Mouse (Mus musculus) retina, postnatal 7 days (tissue): ENCODE data around the gene Hnf1b.

ENCODE experiments used
- DNase-seq: peaks from one replicate; pipeline ENCODE4 v3.0.0-alpha.2; 2012; ENCODE audit warnings: low read depth, low spot score

Gene Hnf1b

GRCm38 (mm10) chr11:83896430-83897410, 46.9 kb downstream of the Hnf1b start:
- DNase-seq: no peak

- no peak for DNase-seq
Measured at GRCm38 (mm10) chr11:83897569-83897968, 47.7 kb downstream of the Hnf1b start.

- no peak for DNase-seq
Measured at GRCm38 (mm10) chr11:83902812-83903211, 52.9 kb downstream of the Hnf1b start.

GRCm38 (mm10) chr11:83905756-83906155, 55.9 kb downstream of the Hnf1b start:
- no peak for DNase-seq

- no peak for DNase-seq
Measured at GRCm38 (mm10) chr11:83908376-83908775, 58.5 kb downstream of the Hnf1b start.

GRCm38 (mm10) chr11:83913824-83914311, 64.0 kb downstream of the Hnf1b start:
- DNase-seq: no peak

GRCm38 (mm10) chr11:83914501-83914900, 64.6 kb downstream of the Hnf1b start:
- no peak for DNase-seq

GRCm38 (mm10) chr11:83922600-83922999, 72.7 kb downstream of the Hnf1b start:
- DNase-seq: no peak

- no peak for DNase-seq
Measured at GRCm38 (mm10) chr11:83927097-83927496, 77.2 kb downstream of the Hnf1b start.

- DNase-seq: no peak
Measured at GRCm38 (mm10) chr11:83932506-83933106, 82.7 kb downstream of the Hnf1b start.

GRCm38 (mm10) chr11:83933376-83933775, 83.5 kb downstream of the Hnf1b start:
- no peak for DNase-seq

- DNase-seq: peak; percentile 53
Measured at GRCm38 (mm10) chr11:83935986-83936665, 86.3 kb downstream of the Hnf1b start.

GRCm38 (mm10) chr11:83938556-83938955, 88.7 kb downstream of the Hnf1b start:
- no peak for DNase-seq

- peak; percentile 80 for DNase-seq
Measured at GRCm38 (mm10) chr11:83941950-83942840, 92.3 kb downstream of the Hnf1b start, which contains the start of gene Ddx52. Gene Ddx52 (plus strand): TSS chr11:83942062.
